Mouse (Mus musculus) cerebellum, adult 2 months (tissue): ENCODE measurements around the gene Lin7a. TPM values are rescaled to one million over a fixed set of nuclear protein-coding genes. Genes with fewer than 3 reads are reported as not detected.

Source experiments
- DNase-seq, 2 experiments: peaks; one replicate each; pipeline ENCODE4 v3.0.0; 2021
- H3K27ac ChIP-seq: fragments of 200-500 bp; 2 replicates; pipeline ENCODE4 v1.5.1; 2012; ENCODE audit warnings: low read length, control low read depth, inconsistent platforms; ENCODE audit not compliant: insufficient read depth
- H3K27me3 ChIP-seq: fragments of 200-500 bp; 2 replicates; pipeline ENCODE4 v1.6.1; 2012; ENCODE audit warnings: inconsistent platforms, mild to moderate bottlenecking, low read length, moderate library complexity; ENCODE audit not compliant: control insufficient read depth, insufficient read depth
- H3K4me1 ChIP-seq: fragments of 200-500 bp; 2 replicates; pipeline ENCODE4 v1.6.1; 2011; ENCODE audit warnings: low read length; ENCODE audit not compliant: control insufficient read depth, insufficient read depth
- H3K4me3 ChIP-seq: fragments of 200-500 bp; replicated peaks from 2 replicates; pipeline ENCODE3; 2011; ENCODE audit warnings: mild to moderate bottlenecking, low read depth, low read length, control low read depth; ENCODE audit not compliant: insufficient read depth
- CTCF ChIP-seq: fragments of 200-500 bp; IDR thresholded peaks from 2 replicates; pipeline ENCODE4 v1.5.1; 2011; ENCODE audit warnings: low read depth, mild to moderate bottlenecking, control low read depth, low read length, moderate library complexity, borderline replicate concordance; ENCODE audit not compliant: insufficient read depth
- POLR2A ChIP-seq: fragments of 200-500 bp; IDR thresholded peaks from 2 replicates; pipeline ENCODE4 v1.6.1; 2011; ENCODE audit warnings: low read length, control low read depth, borderline replicate concordance; ENCODE audit not compliant: insufficient read depth
- WGBS: fragments of 180-500 bp; shearing (Covaris S2); methylation state at CpG from one replicate; pipeline ENCODE4 v1.1.7; 2018; 5-methylcytosine and 5-hydroxymethylcytosine counted together
- polyA plus RNA-seq: library from polyadenylated mRNA; depleted of rRNA; stranded (reverse); fragments of >200 nt; gene quantifications from 2 replicates; pipeline ENCODE4 v1.2.3, GENCODE M21; 2012

Lin7a gene
- polyA plus RNA-seq, 1 experiment: 49.4 TPM

GRCm38 (mm10) chr10:107244691-107245530 is 26.6 kb upstream of the Lin7a start:
- no peaks in the 10 kb centered on the region for H3K4me1 ChIP-seq
- no peak for DNase-seq
- WGBS: 93% methylated on average over 4 of the region's 4 CpGs
- no peak for TF ChIP-seq POLR2A
- no peak for TF ChIP-seq CTCF
- no peaks in the 10 kb centered on the region for H3K27me3 ChIP-seq
- H3K4me3 ChIP-seq: no peak overlapping the region
- no peak overlapping the region for H3K27ac ChIP-seq

- H3K4me3 ChIP-seq: no peak overlapping the region
- no peak overlapping the region for H3K27ac ChIP-seq
- no peaks in the 10 kb centered on the region for H3K4me1 ChIP-seq
- 57% methylated on average over 2 of the region's 2 CpGs for WGBS
- TF ChIP-seq CTCF: no peak
- TF ChIP-seq POLR2A: no peak
- H3K27me3 ChIP-seq: no peaks in the 10 kb centered on the region
- no peak for DNase-seq
These were observed 26.0 kb upstream of the Lin7a start for GRCm38 (mm10) chr10:107245531-107245840.

- 94% methylated on average over 2 of the region's 2 CpGs for WGBS
- TF ChIP-seq POLR2A (no peak), CTCF (no peak)
- DNase-seq: no peak
These were observed 25.5 kb upstream of the Lin7a start for GRCm38 (mm10) chr10:107245961-107246460.

GRCm38 (mm10) chr10:107247001-107247670 is 24.4 kb upstream of the Lin7a start:
- Histone ChIP-seq H3K27ac (no peak overlapping the region), H3K27me3 (no peaks in the 10 kb centered on the region), H3K4me1 (no peaks in the 10 kb centered on the region), H3K4me3 (no peak overlapping the region)
- 84% methylated on average over 6 of the region's 6 CpGs for WGBS
- TF ChIP-seq POLR2A: no peak
- TF ChIP-seq CTCF: no peak
- DNase-seq: no peak

More at GRCm38 (mm10) chr10:107245961-107246460, 25.5 kb upstream of the Lin7a start:
- no peak overlapping the region for H3K27ac ChIP-seq
- H3K4me3 ChIP-seq: no peak overlapping the region
- H3K4me1 ChIP-seq: no peaks in the 10 kb centered on the region
- H3K27me3 ChIP-seq: no peaks in the 10 kb centered on the region

GRCm38 (mm10) chr10:107248481-107248880 is 23.0 kb upstream of the Lin7a start:
- 93% methylated on average over 8 of the region's 8 CpGs for WGBS
- no peak for DNase-seq
- no peaks in the 10 kb centered on the region for H3K4me1 ChIP-seq
- no peak overlapping the region for H3K27ac ChIP-seq
- TF ChIP-seq CTCF (no peak), POLR2A (no peak)
- H3K27me3 ChIP-seq: no peaks in the 10 kb centered on the region
- no peak overlapping the region for H3K4me3 ChIP-seq

GRCm38 (mm10) chr10:107249056-107249455 is 22.4 kb upstream of the Lin7a start:
- Histone ChIP-seq H3K4me1 (no peaks in the 10 kb centered on the region), H3K4me3 (no peak overlapping the region), H3K27me3 (no peaks in the 10 kb centered on the region), H3K27ac (no peak overlapping the region)
- no peak for TF ChIP-seq POLR2A
- no peak for TF ChIP-seq CTCF
- WGBS: 95% methylated on average over 7 of the region's 7 CpGs
- DNase-seq: no peak

- DNase-seq: no peak
- TF ChIP-seq POLR2A: no peak
- TF ChIP-seq CTCF: no peak
- no peaks in the 10 kb centered on the region for H3K4me1 ChIP-seq
- H3K4me3 ChIP-seq: no peak overlapping the region
- H3K27ac ChIP-seq: no peak overlapping the region
- 92% methylated on average over 5 of the region's 5 CpGs for WGBS
- no peaks in the 10 kb centered on the region for H3K27me3 ChIP-seq
These were observed 21.8 kb upstream of the Lin7a start for GRCm38 (mm10) chr10:107249606-107250186.
